Mouse (Mus musculus): ENCODE measurements around the gene Fibcd1.

The Fibcd1 gene

DNA sequence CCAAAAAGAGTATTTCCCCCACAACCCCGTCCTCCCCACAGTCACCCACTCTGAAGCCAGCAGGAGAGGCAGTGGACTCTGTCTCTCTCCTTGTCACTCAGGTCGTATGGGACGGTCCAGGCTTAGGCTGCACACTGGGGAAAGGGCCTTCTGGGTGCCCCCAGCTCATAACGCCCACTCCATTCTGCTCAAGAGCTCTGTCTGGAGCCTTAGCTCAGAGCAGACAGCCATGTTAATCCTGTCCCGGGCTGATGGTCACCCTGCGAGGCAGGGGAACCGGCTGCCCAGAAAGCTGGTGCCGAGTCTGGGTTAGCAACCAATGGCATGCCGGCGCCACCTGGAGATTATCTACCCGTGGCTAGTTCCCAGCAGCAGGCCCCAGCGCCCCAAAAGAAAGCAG is 12.7 kb upstream of the Fibcd1 start:
- WGBS = 51% methylated on average over 12 of the region's 12 CpGs

DNA sequence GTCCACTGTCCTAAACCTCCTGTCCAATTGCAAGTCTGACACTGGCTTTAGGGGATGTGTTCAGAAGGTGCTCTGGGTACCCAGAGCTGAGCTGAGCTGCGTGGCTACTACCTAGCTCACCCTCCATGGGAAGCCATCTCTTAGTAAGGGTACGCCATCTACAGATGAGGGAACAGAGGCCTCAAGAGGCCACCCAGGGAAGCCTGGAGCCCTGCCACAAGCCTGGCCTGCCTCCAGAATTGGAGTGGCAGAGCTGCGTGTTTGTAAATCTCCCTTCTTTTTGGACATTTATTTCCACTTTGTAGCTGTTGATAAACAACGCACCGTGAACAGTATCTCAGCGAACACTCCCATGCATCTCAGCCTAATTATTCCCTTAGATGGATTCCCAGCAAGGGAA is 11.4 kb upstream of the Fibcd1 start:
- 56% methylated on average over 6 of the region's 6 CpGs for WGBS

DNA sequence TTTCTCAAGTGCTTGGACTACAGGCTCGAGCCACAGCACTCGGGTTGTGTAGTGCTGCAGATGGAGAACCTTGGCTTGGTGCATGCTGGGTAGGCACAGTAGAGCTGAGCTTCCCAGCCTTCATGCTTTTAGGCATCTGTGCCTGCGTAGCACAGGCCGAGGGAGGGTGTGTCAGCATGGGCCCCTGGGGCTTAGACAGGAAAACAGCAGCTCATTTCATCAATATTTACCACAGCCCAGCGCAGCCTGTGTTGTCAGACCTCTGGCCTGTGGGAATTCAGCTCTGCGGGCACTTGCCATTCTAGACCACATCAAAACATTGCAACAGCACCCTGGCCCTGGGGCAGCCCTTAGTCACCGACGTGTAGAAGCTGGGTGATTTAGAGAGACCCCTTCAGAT is 10.2 kb upstream of the Fibcd1 start:
- WGBS = 87% methylated on average over 8 of the region's 8 CpGs

DNA sequence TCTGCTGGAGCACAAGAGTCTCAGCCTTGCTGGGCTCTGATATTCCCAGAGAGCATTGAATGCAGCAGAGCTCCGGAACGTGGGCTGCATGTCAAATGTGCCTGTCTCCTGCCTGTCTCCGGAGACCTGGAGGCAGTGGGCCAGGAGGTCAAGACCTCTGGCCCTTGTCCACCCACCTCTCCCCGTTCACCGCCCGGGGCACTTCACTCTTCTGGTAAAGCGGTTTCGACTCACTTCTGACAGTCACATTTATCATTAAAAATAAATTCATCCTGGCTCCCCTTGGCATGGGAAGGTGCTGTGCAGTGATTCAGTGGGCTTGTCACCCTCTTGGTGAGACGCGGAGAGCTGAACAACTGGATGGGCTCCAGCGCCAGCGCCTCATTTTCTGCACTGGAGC is 4.3 kb upstream of the Fibcd1 start:
- WGBS = 31% methylated on average over 12 of the region's 12 CpGs

DNA sequence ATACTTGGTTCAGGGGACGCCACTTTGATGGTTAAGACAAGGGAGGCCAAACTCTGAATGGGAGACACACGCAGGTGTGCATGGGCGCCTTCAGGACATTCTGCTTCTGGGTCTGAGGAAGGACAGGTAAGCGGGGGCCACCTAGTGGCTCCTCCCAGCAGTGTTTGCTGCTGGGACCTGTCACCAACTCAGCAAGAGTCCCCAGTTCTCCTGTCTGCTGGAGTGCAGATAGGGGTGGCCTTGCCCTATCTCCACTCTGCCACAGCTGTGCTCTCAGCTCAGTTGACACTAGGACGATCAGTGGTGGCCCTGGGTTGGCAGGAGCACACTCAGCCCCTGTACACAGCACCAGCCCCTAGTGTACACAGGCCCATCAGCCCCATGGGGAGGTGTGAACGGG is 2.1 kb upstream of the Fibcd1 start:
- WGBS = 56% methylated on average over 6 of the region's 6 CpGs

DNA sequence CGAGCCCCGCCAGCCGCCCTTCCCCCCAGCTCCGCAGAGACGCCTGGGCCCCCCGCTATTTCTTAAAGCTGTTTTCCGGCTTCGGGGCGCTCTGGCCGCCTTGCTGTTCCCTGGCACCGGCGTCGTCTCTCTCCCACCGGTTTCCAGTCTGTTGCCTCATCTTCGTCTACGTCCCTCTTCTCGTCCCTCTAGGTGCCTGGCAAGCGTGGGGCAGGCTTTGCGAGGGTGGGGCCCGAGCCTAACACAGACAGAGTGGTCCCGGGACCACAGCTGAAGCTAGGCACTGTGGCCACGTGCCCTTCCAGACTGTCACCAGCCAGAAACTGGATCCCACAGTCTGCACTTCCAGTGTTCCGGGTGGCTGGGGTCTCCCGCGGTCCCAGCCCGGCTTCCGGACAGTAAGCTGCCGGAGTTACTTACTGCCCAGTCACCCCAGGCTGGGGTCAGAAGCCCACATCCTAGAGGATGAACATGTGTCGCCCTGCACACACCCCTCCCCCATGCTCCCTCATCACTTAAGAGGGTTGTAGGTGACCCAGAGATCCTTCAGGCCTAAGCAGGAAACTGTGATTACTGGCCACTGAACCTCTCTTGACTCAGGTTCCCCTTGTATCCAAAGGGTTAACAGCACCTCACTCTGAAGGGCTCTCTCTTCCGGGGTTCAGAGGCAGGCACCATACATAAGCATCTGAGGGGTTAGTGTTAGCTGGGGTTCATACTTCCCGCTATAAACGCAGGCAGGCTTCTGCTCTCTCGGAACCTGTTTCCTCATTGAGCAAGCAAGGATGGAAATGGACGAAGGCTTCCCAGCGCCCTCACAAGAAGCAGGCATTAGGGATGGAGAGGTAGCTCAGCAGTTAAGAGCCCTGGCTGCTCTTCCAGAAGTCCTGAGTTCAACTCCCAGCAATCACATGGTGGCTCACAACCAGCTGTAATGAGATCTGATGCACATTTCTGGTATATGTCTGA is 1.2 kb upstream of the Fibcd1 start:
- WGBS = 10% methylated on average over 35 of the region's 35 CpGs

DNA sequence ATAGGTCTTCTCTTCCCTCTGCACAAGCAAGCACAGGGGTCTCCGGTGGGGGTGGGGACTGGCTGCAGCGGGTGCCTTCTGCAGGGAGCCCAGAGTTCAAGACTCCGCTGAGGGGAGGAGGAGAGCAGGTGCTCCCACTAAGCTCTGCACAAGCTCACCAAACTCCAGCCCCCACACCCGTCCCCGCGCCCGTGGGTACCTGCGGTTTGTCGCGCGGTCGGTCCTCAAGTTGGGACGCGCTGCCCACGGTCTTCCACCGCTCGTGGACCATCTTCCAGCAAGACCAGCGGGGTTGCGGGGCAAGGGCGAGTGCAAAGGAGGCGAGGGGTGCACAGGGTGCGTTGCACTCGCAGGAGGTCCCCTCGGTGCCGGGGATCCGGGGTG is 301 bp downstream of the Fibcd1 start:
- 1% methylated on average over 26 of the region's 26 CpGs for WGBS

DNA sequence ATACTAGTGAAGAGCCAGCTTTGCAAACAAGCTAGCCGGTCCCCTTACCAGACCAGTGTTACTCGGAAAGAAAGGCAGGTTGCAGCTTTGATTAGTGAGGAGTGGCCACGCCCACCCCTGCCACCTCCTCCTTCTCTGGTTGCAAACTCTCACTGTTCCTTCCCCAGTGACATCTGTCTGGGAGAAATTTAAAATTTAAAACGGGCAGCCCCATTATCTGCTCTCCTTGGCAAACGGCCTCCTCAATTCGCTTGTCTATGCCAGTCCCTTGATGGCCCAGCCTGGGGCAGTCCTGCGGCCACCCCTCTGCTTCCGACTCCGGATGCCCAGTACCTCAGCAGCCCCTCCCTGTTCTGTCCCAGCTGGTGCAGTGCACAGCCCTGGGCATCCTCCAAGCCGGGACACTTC is 1.1 kb downstream of the Fibcd1 start:
- 20% methylated on average over 10 of the region's 10 CpGs for WGBS

DNA sequence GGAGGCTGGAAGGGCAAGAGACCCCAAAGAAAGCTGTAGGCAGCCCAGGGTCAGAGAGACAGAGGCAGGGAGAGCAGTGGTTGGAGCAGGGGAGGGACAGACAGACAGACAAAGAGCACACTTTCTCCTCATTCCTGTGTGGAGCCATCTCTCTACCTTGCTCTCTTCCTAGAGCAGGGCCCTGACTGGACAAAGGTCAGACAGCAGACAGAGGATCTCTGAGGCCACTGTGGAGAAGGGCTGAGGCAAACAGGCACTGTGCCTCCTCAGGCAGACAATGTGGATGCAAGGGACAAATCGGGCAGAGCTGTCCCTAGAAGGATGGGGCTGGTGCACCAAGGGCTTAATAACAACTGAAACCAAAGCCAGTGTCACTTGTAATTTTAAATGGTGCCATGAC is 6.9 kb downstream of the Fibcd1 start:
- 74% methylated on average over 1 of the region's 1 CpGs for WGBS

DNA sequence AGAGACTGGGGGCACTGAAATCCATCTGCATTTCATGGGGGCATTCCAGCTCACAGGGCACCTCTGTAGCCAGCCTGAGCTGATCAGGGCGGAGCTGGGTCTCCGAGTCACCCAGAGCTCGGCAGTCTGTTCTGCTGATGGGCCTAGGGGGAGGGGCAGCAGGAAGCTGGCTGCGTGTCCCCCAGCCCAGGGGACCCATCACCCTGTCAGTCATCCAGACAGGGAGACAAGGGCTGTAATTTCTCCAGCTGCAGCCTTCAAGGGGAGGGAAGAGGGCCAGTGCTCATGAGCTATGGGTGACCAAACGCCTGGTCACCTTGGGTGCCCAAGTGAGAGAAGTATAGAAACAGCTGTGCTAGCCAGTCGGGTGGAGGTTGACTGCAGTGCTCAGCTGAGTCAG is 8.8 kb downstream of the Fibcd1 start:
- WGBS = 56% methylated on average over 6 of the region's 6 CpGs

DNA sequence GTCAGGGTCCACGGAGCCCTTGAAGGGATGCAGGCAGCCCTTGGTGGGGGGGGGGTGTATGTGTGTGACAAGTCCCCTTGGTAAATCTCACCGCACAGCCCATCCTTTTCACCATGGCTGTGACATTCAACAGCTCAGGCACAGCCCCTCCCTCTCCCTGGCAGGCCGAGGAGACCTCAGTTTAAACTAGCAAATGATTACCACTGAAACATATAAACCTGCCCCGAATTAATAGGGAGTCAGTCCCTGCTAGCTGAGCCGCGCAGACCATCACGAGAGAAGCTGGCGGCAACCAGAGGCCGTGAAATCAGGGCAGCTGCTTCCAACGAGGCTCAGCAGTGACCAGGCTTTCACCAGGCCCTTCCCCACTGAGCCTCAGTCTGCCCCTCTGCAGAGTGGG is 9.7 kb downstream of the Fibcd1 start:
- 86% methylated on average over 10 of the region's 10 CpGs for WGBS

DNA sequence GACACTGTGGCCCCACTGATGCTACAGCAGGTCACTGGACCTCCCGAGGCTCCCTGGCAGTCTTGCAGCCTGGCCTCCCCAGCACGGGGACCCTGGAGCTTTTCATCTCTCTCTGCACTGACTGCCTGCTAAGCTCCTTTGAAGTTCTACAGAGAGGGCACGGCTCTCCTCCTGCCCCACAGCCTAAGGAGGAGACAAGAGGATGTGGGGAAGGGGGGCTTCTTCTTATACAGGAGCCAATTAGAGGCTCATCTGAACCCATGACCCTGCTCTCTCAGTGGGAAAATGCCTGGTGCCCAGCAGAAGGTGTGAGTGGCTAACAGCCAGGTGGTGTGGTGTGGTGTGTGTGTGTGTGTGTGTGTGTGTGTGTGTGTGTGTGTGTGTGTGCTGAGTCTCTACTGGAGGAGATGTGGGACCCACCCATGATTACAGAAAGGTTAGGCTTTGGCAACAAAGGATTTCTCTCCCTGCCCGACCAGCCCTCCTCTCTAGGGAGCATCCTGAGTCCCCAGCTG is 17.4 kb downstream of the Fibcd1 start:
- 41% methylated on average over 4 of the region's 4 CpGs for WGBS

DNA sequence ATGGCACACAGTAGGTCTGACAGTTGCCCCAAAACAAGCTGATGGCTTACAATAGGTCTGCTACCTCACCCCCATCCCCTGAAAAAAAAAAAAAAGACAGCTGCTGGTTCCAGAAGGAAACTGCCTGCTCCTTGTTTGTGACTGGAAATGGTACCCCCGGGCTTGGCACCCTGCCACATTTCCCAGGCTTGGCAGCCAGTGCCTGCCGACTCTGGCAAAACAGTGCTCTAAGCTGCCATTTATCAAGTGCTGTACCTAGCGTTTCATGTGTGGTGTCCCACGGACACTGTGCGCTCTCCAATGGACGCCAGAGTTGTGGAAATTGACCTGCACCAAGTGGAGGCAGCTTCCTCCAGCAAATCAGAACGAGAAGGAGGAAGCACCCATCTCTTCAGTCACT is 17.9 kb downstream of the Fibcd1 start:
- WGBS = 27% methylated on average over 7 of the region's 7 CpGs

DNA sequence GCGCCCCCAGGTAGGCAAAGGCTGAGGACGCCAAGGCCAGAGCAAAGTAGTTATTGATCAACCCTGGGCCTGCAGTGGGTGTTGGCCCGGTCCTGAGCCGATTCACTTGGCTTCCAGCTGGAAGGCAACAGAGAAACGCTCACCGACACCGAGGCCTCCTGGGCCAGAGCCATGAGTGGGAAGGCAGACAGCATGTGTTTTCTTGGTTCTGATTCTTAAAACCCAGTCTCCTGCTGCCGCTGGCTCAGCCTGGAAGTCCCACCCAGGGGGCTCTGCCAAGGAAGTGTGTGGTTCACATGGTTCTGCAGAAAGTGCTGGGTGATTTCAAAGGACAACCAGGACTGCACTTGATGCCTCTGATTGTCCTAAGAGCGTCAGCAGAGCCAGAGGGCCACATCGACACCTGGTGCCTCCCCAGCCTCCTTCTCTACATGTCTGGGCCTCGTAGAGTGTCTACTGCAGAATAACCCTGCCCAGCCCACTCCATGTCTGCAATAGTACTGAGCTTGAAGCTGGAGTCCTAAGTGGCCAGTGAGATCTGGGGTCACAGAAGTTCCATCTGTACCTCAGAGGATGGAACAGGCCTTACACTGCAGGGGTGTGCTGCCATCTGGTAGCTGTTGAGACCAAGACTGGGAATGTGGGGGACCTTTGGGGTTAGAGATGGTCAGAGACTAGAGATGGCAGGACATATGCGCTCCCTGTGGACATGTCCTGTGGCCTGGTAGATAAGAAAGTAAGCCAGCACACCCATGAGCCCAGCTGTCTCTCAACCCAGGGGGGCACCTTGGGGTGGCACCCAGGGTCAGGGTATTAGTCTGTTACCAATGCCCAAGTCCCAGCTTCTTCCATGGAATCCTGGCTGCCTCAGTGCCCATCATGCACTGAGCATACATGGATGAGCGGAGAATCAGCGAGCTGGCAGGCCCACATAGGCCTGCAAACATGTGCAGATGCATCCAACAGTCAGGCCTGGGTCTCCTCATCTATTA is 19.4 kb downstream of the Fibcd1 start:
- WGBS = 63% methylated on average over 14 of the region's 14 CpGs

DNA sequence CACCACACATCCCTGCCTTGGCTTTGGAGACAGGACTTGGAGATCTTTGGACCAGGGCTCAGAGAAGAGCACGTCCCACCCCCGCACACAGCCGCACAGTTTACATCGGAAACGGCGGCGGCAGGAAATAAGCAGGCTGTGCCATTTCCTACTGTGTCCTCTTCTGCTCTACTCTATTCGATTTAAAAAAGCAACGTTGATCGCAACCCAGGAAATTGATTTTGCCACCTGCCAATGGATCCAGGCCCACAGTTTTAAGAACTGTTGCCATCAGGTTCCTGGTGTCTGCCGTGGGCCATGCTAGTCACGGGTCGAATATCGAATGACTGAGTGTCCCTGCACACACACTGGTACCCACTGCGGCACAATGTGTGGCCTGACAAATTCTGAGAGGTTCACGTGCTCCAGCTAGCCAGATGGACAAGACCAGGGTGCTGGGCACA is 20.3 kb downstream of the Fibcd1 start:
- WGBS = 54% methylated on average over 16 of the region's 16 CpGs

DNA sequence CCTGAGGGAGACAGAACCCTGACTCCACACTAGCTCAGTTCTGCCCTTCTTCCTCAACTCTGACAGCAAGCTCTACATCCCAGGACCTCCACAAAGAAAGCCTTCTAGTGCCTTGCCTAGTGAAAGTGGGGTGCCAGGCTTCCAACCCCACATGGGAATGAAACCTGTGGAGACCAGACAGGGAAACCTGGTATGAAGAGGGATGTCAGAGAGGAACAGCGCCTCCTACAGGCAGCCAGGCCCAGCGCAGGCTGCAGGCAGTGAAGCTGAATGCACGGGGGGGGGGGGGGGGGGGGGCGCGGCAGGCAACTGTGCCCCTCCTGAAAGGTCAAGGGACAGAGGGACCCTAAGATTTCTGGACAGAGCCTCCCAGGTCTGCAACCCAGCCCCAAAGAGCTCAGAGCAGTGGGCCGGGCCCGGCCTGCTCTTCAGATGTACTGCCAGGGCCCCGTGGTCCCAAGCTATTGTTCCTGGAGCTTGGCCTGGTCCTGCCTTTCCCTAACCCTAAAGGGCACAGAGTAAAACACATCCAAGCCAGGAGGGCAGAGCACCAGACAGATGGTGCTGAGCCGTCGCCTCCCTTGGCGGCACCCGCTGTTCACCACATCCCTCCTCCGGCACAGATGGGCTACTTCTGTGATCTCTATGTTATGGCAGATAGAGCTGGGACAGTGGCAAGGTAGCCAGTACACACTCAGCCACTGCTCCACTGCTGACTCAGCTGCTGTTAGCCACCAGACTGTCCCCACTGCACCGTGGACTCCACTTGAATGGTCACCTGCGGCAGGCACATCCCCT is 21.7 kb downstream of the Fibcd1 start:
- WGBS = 60% methylated on average over 12 of the region's 15 CpGs

DNA sequence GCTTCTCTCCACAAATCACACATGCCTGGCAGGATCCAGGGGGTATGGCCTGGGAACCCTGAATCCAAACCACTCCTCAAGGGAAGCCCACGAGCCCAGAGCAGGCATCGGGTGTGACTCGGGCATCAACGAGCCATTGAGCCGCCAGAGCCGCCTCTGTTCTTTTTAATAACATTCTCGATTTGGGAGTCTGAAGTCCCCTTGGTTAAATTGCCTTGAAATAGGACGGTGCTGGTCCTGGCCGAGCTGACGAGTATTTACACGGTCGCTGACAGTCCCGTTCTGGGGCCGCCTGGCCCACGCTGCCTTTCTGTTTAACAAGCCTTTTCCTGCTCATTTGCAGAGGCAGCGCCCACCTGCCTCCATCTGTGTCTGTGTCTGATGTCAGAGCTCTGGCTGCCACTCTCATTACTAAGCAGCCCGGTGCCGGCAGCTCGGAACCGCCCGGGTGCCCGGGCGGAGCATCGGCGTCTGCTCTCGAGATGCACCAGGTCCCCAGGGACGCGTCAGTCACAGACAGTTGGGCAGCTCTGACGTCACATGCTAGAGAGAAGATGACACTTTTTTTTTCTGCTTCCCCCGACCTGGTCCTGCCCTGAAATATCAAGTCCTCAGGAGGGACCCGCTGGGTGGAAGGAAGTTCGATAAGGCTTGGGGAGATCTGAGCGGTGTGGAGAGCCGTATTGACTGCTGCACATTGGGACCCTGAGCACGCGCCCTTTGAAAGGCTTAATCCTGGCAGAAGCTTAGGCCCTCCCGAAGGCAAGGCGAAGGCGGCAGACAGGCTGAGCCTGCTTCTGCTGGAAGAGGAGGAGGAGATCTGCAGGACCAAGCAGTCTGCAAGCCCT is 23.1 kb downstream of the Fibcd1 start:
- 5% methylated on average over 39 of the region's 39 CpGs for WGBS

DNA sequence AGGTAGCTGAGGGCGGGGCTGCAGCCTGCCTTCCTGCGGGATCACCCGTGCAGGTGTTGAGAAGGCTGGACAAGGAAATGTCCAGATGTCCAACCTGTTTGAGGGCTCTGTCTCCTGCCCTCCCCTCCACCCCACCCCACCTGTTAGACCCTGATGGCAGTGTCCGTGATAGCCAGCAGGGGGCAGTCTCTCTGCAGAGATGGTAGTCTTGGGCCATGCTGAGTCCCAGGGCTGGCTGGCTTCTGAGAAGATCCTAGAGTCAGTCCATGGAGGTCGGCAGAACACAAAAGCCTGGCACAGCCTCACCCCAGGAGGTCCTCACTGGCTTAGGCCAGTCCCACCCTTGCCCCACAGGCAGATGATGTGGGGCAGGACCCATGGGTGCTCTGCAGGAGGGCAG is 30.4 kb downstream of the Fibcd1 start:
- 31% methylated on average over 5 of the region's 5 CpGs for WGBS

DNA sequence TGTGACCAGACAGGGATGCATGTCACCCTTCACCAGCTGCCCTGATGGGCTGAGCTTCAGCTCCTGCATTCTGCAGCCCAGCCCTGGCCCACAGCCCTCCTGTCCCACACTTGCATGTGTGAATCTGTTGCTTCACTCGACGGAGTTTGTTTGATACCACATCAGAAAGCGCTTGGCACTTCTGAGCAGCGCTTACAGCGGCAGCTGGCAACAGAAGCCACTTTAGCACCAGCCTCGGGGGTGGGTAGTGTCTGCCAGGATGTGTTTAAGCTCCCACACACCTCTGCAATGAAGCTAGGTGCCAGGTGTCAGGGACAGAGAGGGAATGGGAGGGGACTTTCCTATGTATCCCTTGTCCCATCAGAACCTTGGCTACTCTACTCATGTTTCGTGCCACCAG is 31.1 kb downstream of the Fibcd1 start:
- 37% methylated on average over 7 of the region's 7 CpGs for WGBS

DNA sequence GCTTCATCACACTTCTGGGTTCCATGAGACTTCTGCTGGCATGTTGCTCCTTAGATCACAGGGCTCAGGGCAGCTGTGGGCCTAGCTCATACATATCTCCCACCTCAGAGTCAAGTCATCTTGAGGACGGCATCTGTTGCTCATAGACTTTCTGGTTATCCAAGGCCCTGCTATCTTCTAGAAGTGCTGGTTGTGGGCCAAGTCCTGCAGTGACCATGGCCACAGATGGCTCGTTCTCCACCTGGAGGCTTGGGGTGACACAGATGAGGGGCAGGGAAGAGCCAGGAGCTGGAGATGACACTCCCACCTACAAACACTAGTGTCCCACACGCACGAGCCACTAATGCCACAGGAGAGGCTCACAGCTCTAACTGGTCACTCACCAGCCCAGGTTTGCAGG is 32.2 kb downstream of the Fibcd1 start:
- 89% methylated on average over 4 of the region's 4 CpGs for WGBS
